Mouse (Mus musculus) heart, embryonic 12.5 days (tissue): ENCODE results near the gene Efhc1. TPM values are rescaled to one million over a fixed set of nuclear protein-coding genes. Genes with fewer than 3 reads are reported as not detected.

Experiments
- ATAC-seq: fragments of 200-750 bp; cut with Nextera tagmentation; 2 replicates; pipeline ENCODE4 v1.8.0; 2017; ENCODE audit warnings: moderate TSS enrichment, moderate library complexity; ENCODE audit not compliant: insufficient number of reproducible peaks, low FRiP score
- H3K27ac ChIP-seq: fragments of 300-500 bp; sonication (generic); 2 replicates; pipeline ENCODE4 v1.5.1; 2016; ENCODE audit warnings: mild to moderate bottlenecking, moderate library complexity; ENCODE audit not compliant: poor library complexity, severe bottlenecking
- H3K27me3 ChIP-seq: fragments of 300-500 bp; sonication (generic); replicated peaks from 2 replicates; pipeline ENCODE4 v1.6.1; 2016; ENCODE audit warnings: mild to moderate bottlenecking, moderate library complexity
- H3K36me3 ChIP-seq: fragments of 300-500 bp; sonication (generic); 2 replicates; pipeline ENCODE4 v1.6.1; 2016; ENCODE audit warnings: mild to moderate bottlenecking, moderate library complexity
- H3K4me1 ChIP-seq: fragments of 300-500 bp; sonication (generic); replicated peaks from 2 replicates; pipeline ENCODE4 v1.6.1; 2016; ENCODE audit warnings: mild to moderate bottlenecking
- H3K4me2 ChIP-seq: fragments of 300-500 bp; sonication (generic); 2 replicates; pipeline ENCODE4 v1.6.1; 2016; ENCODE audit warnings: mild to moderate bottlenecking, moderate library complexity
- H3K4me3 ChIP-seq: fragments of 300-500 bp; sonication (generic); 2 replicates; pipeline ENCODE4 v1.5.1; 2016; ENCODE audit warnings: mild to moderate bottlenecking
- H3K9ac ChIP-seq: fragments of 300-500 bp; sonication (generic); 2 replicates; pipeline ENCODE4 v1.6.1; 2016; ENCODE audit warnings: mild to moderate bottlenecking, moderate library complexity
- H3K9me3 ChIP-seq: fragments of 300-500 bp; sonication (generic); replicated peaks from 2 replicates; pipeline ENCODE4 v1.6.1; 2016; ENCODE audit warnings: mild to moderate bottlenecking, moderate library complexity
- WGBS: fragments of 180-500 bp; shearing (Covaris S2); methylation state at CpG from one replicate; pipeline ENCODE4 v1.1.7; 2016; 5-methylcytosine and 5-hydroxymethylcytosine counted together
- polyA plus RNA-seq: library from polyadenylated mRNA; unstranded; fragments of >200 nt; fragmentation: Nextera tagmentation; extraction: Ambion mirVana; gene quantifications from 2 replicates; pipeline ENCODE4 v1.2.1, GENCODE M21; 2016

Efhc1 gene
- polyA plus RNA-seq, 1 experiment from 2014 or later: 1.1 TPM

DNA sequence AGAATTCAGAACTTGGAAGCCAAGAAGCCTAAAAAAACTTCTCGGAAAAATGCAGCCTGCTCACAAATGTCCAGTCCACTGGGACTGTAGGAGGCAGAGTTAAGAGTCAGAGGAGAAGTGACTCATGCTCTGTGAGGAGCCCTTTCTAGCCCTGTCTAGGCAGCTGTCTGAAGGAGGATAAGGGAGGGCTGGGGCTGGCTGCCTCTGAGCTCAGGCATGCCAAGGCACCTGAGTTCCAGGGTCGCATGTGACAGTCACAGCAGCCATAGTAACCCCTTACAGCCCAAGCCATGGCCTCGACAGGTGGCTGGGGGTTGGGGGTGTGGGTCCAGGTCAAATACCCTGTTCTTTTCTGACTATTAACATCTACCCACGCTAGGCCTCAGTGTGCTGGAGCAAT, 57.5 kb downstream of the Efhc1 start:
- H3K4me2 ChIP-seq: no peak overlapping the region
- H3K9me3 ChIP-seq: no peaks in the 10 kb centered on the region
- peaks cover 27% of the 10 kb centered on the region for H3K4me1 ChIP-seq
- H3K27me3 ChIP-seq: no peaks in the 10 kb centered on the region
- 44% methylated on average over 4 of the region's 4 CpGs for WGBS
- ATAC-seq: no peak; the same call in 1 of the 2 replicates
- H3K36me3 ChIP-seq: peaks cover 54% of the 10 kb centered on the region
- no peak overlapping the region for H3K4me3 ChIP-seq
- H3K9ac ChIP-seq: no peak overlapping the region
- H3K27ac ChIP-seq: peak overlapping the region; percentile 36

DNA sequence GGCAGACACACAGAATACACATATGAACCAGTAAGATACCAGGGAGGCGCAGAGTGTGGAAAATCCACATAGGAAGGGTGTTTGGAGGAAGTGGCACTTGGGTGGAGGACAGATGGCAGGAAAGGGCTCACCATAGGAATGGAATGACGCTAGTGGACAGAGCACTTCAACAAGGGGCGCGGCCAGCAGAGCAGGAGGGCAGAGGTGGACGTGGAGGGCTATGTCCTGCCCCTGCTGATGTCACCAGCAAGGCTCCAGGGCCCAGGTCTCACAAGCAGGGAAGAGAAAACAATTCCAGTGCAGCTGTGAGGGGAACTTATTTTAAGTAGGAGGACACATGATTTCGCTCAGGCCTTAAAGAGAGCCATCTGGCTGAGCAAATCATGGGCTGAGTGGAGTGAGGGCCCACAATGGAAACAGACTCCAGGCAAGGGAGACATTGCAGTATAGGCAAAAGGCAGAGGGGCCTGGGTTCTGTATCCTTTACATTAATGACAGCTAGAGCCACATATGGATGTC, 58.9 kb downstream of the Efhc1 start:
- no peak overlapping the region for H3K4me3 ChIP-seq
- H3K4me1 ChIP-seq: peaks cover 35% of the 10 kb centered on the region
- H3K27me3 ChIP-seq: no peaks in the 10 kb centered on the region
- no peaks in the 10 kb centered on the region for H3K9me3 ChIP-seq
- WGBS: 57% methylated on average over 6 of the region's 6 CpGs
- H3K36me3 ChIP-seq: peaks cover 41% of the 10 kb centered on the region
- ATAC-seq: no peak
- 0 out of 2 replicates have a peak overlapping the region, but pooled peaks have one; percentile 45 for H3K27ac ChIP-seq
- H3K4me2 ChIP-seq: no peak overlapping the region
- H3K9ac ChIP-seq: no peak overlapping the region

GRCm38 (mm10) chr1:21014463-21014862, 63.0 kb downstream of the Efhc1 start:
- no peak overlapping the region for H3K4me2 ChIP-seq
- WGBS: 39% methylated on average over 8 of the region's 8 CpGs
- peak; percentile 71; the same call in 1 of the 2 replicates for ATAC-seq
- peaks cover 20% of the 10 kb centered on the region for H3K4me1 ChIP-seq
- no peak overlapping the region for H3K27ac ChIP-seq
- peaks cover 27% of the 10 kb centered on the region for H3K36me3 ChIP-seq
- H3K9me3 ChIP-seq: no peaks in the 10 kb centered on the region
- H3K9ac ChIP-seq: no peak overlapping the region
- no peak overlapping the region for H3K4me3 ChIP-seq
- H3K27me3 ChIP-seq: no peaks in the 10 kb centered on the region

DNA sequence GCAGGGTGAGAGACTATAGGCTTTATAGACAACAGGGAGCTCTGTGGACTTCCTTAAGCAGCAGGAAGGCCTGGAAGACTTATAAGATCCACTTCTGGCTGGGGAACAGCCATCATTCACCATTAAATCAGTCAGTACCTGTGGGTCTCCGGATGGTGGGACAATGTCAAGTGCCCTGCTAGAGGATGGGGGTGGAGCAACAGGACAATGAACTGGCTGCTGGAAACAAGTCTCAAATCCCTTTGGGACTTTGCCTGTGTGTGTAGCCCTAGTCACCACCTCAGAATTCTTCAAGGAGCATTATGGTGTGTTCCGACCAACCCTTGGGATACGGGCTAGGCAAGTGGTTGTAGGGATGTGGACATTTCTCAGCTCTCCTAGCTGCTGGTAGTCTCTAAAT, 71.7 kb downstream of the Efhc1 start:
- H3K27me3 ChIP-seq: no peaks in the 10 kb centered on the region
- H3K27ac ChIP-seq: no peak overlapping the region
- ATAC-seq: no peak
- no peak overlapping the region for H3K9ac ChIP-seq
- WGBS: 79% methylated on average over 3 of the region's 3 CpGs
- peaks cover 6% of the 10 kb centered on the region for H3K4me1 ChIP-seq
- H3K4me2 ChIP-seq: no peak overlapping the region
- H3K36me3 ChIP-seq: 0 out of 2 replicates have a peak, but pooled peaks cover 4% of the 10 kb centered on the region
- no peak overlapping the region for H3K4me3 ChIP-seq
- H3K9me3 ChIP-seq: no peaks in the 10 kb centered on the region

DNA sequence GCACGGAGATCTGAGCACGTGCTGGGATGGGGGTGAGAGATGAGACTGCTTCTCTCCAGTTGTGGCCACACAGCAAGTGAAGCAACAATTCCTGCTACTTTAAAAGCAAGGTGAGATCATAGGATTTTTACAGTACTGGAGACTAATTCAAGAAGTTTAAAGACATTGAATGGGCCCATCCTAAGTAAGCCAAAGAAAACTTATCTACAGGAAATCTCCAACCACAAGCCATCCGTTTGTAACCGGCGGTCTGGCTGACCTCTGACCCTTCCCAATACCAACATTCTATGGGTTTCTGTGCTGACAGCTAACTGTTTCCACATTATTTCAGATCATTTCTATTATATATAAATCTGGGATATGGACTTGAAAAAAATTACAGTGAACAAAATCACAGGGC, 73.8 kb downstream of the Efhc1 start:
- Histone ChIP-seq H3K4me2 (no peak overlapping the region), H3K27ac (no peak overlapping the region), H3K27me3 (no peaks in the 10 kb centered on the region), H3K4me3 (no peak overlapping the region), H3K4me1 (peaks cover 6% of the 10 kb centered on the region), H3K9me3 (no peaks in the 10 kb centered on the region), H3K9ac (no peak overlapping the region), H3K36me3 (0 out of 2 replicates have a peak, but pooled peaks cover 4% of the 10 kb centered on the region)
- no peak for ATAC-seq
- WGBS: 72% methylated on average over 5 of the region's 5 CpGs

DNA sequence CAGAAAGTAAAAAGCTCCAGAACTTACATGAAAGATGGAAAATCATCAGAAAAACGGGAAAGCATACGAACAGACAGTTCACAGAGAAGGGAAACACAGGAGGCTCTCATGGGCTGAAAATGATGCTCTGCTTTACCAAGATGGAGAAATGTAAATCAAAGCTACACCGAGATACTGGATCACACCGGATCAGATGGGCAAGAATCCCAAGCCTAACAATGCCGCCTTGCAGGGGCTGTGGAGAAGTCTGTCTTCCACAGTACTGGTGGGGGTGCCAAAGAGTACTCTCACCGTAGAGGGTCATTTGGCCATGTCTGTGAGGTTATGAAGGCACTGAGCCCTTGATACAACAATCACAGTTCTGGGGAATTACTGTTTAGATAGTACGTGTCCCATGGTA, 75.1 kb downstream of the Efhc1 start:
- no peak for ATAC-seq
- Histone ChIP-seq H3K27me3 (no peaks in the 10 kb centered on the region), H3K9ac (no peak overlapping the region), H3K36me3 (0 out of 2 replicates have a peak, but pooled peaks cover 4% of the 10 kb centered on the region), H3K9me3 (no peaks in the 10 kb centered on the region), H3K4me1 (peaks cover 6% of the 10 kb centered on the region), H3K27ac (no peak overlapping the region), H3K4me2 (no peak overlapping the region), H3K4me3 (no peak overlapping the region)
- WGBS: 84% methylated on average over 7 of the region's 7 CpGs

- Histone ChIP-seq H3K27me3 (no peaks in the 10 kb centered on the region), H3K4me3 (no peak overlapping the region), H3K27ac (no peak overlapping the region), H3K9me3 (no peaks in the 10 kb centered on the region), H3K9ac (no peak overlapping the region), H3K36me3 (no peaks in the 10 kb centered on the region), H3K4me1 (no peaks in the 10 kb centered on the region; the same call in 1 of the 2 replicates), H3K4me2 (no peak overlapping the region)
- 81% methylated on average over 4 of the region's 4 CpGs for WGBS
- no peak for ATAC-seq
These were observed 77.6 kb downstream of the Efhc1 start for GRCm38 (mm10) chr1:21029000-21029399.

DNA sequence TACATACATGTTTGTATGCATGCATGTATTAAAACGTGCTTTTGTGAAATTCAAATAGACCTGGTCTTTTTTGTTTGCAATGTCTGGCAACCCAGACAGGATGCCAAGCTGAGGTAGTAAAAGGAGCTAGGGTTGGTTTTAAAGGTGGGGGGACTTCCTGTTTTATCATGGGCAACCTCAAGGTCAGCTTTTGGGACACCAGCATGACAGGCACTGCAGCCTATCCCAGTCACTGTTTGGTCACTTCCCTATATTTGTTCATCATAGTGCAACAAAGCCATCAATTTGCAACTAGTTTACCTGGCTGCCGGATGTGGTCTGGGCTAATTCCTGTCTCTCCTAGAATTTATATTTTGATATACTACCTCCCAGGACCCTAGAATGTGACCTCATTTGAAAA, 80.2 kb downstream of the Efhc1 start:
- H3K4me3 ChIP-seq: no peak overlapping the region
- peaks cover 5% of the 10 kb centered on the region for H3K36me3 ChIP-seq
- no peak overlapping the region for H3K4me2 ChIP-seq
- no peak overlapping the region for H3K27ac ChIP-seq
- no peaks in the 10 kb centered on the region; the same call in 1 of the 2 replicates for H3K4me1 ChIP-seq
- H3K9me3 ChIP-seq: no peaks in the 10 kb centered on the region
- ATAC-seq: no peak
- H3K9ac ChIP-seq: no peak overlapping the region
- WGBS: 87% methylated on average over 2 of the region's 2 CpGs
- H3K27me3 ChIP-seq: no peaks in the 10 kb centered on the region

- ATAC-seq: no peak
- H3K36me3 ChIP-seq: peaks cover 5% of the 10 kb centered on the region
These were observed 81.8 kb downstream of the Efhc1 start for GRCm38 (mm10) chr1:21033065-21033791.

DNA sequence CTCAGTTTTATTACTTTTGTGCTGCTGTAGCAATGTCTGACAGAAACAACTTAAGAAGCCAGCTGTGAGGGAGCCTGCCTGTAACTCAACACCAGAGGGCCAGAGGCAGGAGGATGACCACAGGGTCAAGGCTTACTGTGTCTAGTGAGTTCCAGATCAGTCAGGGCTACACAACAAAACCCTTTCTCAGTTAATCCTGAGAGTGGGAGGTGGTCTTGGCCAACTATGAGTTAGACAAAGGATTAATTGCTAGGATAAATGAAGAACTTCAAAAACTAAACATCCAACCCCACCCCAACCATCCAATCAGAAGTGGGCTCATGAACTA, 82.3 kb downstream of the Efhc1 start:
- H3K9me3 ChIP-seq: no peaks in the 10 kb centered on the region
- H3K9ac ChIP-seq: no peak overlapping the region
- H3K4me2 ChIP-seq: no peak overlapping the region
- H3K27me3 ChIP-seq: no peaks in the 10 kb centered on the region
- H3K4me1 ChIP-seq: peaks cover 4% of the 10 kb centered on the region; the same call in 1 of the 2 replicates
- peaks cover 5% of the 10 kb centered on the region for H3K36me3 ChIP-seq
- no peak overlapping the region for H3K27ac ChIP-seq
- ATAC-seq: no peak
- no peak overlapping the region for H3K4me3 ChIP-seq

More at GRCm38 (mm10) chr1:21033065-21033791, 81.8 kb downstream of the Efhc1 start:
- Histone ChIP-seq H3K4me3 (no peak overlapping the region), H3K9ac (no peak overlapping the region), H3K4me2 (no peak overlapping the region), H3K9me3 (no peaks in the 10 kb centered on the region), H3K4me1 (no peaks in the 10 kb centered on the region; the same call in 1 of the 2 replicates), H3K27ac (no peak overlapping the region), H3K27me3 (no peaks in the 10 kb centered on the region)
- 85% methylated on average over 11 of the region's 11 CpGs for WGBS

DNA sequence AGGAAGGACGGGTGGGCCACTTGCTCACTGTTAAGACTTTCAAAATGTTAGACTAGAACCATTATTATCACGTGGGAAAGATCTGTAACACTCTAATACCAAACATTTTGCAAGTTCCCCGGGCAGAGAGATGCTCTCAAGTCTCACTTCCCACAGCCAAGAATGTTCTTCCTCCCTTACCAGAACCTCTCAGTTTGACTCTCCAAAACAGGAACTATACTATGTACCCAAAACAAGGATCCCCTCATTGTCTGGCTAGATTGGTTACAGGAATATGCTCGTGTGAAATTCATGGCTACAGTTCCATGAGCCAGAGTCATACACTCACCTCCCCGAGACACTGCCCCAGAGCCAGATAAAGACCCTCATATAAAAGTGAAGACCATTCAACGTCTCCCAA, 84.5 kb downstream of the Efhc1 start:
- no peak overlapping the region for H3K9ac ChIP-seq

More for the DNA sequence above, 84.5 kb downstream of the Efhc1 start:
- ATAC-seq: no peak
- Histone ChIP-seq H3K4me1 (peaks cover 14% of the 10 kb centered on the region), H3K4me3 (no peak overlapping the region), H3K27me3 (no peaks in the 10 kb centered on the region), H3K27ac (no peak overlapping the region), H3K36me3 (peaks cover 5% of the 10 kb centered on the region), H3K4me2 (no peak overlapping the region), H3K9me3 (no peaks in the 10 kb centered on the region)
- WGBS: 76% methylated on average over 6 of the region's 6 CpGs
